In genomic region chr5:110057637-110058408, GRCm38 (mm10) we compare ENCODE assay signal across 8 mouse cellular contexts. TPM values are rescaled to one million over a fixed set of nuclear protein-coding genes. Genes with fewer than 3 reads are reported as not detected.
DNase-seq lines count a peak whose midpoint lies in the region; ATAC-seq lines count a peak whose summit lies in the region.

No protein-coding gene starts in this region.

- ATAC-seq in hindbrain, embryonic 13.5 days (ENCODE audit: low FRiP score) = peak; percentile 99

- no peaks in the 10 kb centered on the region for H3K4me1 ChIP-seq in hindbrain, embryonic 13.5 days (replicated peaks)

- peak overlapping the region; percentile 55 for H3K27ac ChIP-seq in hindbrain, embryonic 13.5 days

- peak overlapping the region; percentile 69 for H3K9ac ChIP-seq in hindbrain, embryonic 13.5 days

- WGBS in hindbrain, embryonic 13.5 days = 2% methylated on average over 19 of the region's 19 CpGs

- peak; percentile 88 for DNase-seq in NIH3T3 (ENCODE audit: low read depth)
- DNase-seq in cerebellum, postnatal 10 days = peak; percentile 86 to 87
- DNase-seq in frontal cortex, postnatal 14 days (ENCODE audit: low spot score in 2 of 2) = peak; percentile 72 to 79
- peak; percentile 59 to 68 for DNase-seq in layer of hippocampus, postnatal 25 days (ENCODE audit: extremely low spot score in 1 of 2, low spot score in 1 of 2)
- DNase-seq in lung, postnatal 25 days (ENCODE audit: low spot score) = peak; percentile 91
- peak; percentile 83 for DNase-seq in retina, embryonic 14.5 days (ENCODE audit: low spot score)
- peak; percentile 83 for DNase-seq in thymus, postnatal 4 days

- H3K4me2 ChIP-seq in hindbrain, embryonic 13.5 days = peak overlapping the region; percentile 58

- H3K4me3 ChIP-seq in hindbrain, embryonic 13.5 days = peak overlapping the region; percentile 55

- no peaks in the 10 kb centered on the region for H3K27me3 ChIP-seq in hindbrain, embryonic 13.5 days

- 0 out of 2 replicates have a peak, but pooled peaks cover 8% of the 10 kb centered on the region for H3K9me3 ChIP-seq in hindbrain, embryonic 13.5 days

- no peaks in the 10 kb centered on the region for H3K36me3 ChIP-seq in hindbrain, embryonic 13.5 days

RNA-seq across cellular contexts. Expression of gene Gm17655, which starts 14.5 kb away (rescaled TPM):
- polyA plus RNA-seq in hindbrain, embryonic 13.5 days (2015; fragmentation: Nextera tagmentation; extraction: Ambion mirVana) = 7.4 and 7.6 TPM in 2 replicates
- total RNA-seq in layer of hippocampus, postnatal 25 days (2021) = 10 to 100 TPM in 1 of 2 experiments, 1 to 10 TPM in 1; 7.8 to 13.0 TPM

RNA-seq across cellular contexts. Expression of gene Gm35315, which starts 36.4 kb away (rescaled TPM):
- polyA plus RNA-seq in hindbrain, embryonic 13.5 days (2015; fragmentation: Nextera tagmentation; extraction: Ambion mirVana) = 0.61 and 0.77 TPM in 2 replicates
- total RNA-seq in layer of hippocampus, postnatal 25 days (2021) = under 1 TPM; 0.56 to 0.76 TPM

RNA-seq across cellular contexts. Expression of gene Plcxd1, which starts 41.9 kb away (rescaled TPM):
- polyA plus RNA-seq in hindbrain, embryonic 13.5 days (2015; fragmentation: Nextera tagmentation; extraction: Ambion mirVana) = 2.5 and 3.2 TPM in 2 replicates
- 1 to 10 TPM; 4.4 to 4.7 TPM for total RNA-seq in layer of hippocampus, postnatal 25 days (2021)

RNA-seq across cellular contexts. Expression of gene Gtpbp6, which starts 50.2 kb away (rescaled TPM):
- 53.2 and 55.5 TPM in 2 replicates for polyA plus RNA-seq in hindbrain, embryonic 13.5 days (2015; fragmentation: Nextera tagmentation; extraction: Ambion mirVana)
- total RNA-seq in layer of hippocampus, postnatal 25 days (2021) = 10 to 100 TPM; 69.3 to 91.5 TPM

RNA-seq across cellular contexts. Expression of gene Zfp605, which starts 52.1 kb away (rescaled TPM):
- polyA plus RNA-seq in hindbrain, embryonic 13.5 days (2015; fragmentation: Nextera tagmentation; extraction: Ambion mirVana) = 15.2 and 18.2 TPM in 2 replicates
- total RNA-seq in layer of hippocampus, postnatal 25 days (2021) = 10 to 100 TPM; 15.4 to 17.0 TPM

Comparison
In these comparisons a context has a peak if more than half of its experiments do, and no peak if none do; other contexts are left out.
1. Peak in every context shown above with its lines: DNase-seq, ATAC-seq, H3K4me3 ChIP-seq and H3K27ac ChIP-seq.